Mouse (Mus musculus) ES-Bruce4 (cell line): Measurements from ENCODE around the gene Cept1. TPM values are rescaled to one million over a fixed set of nuclear protein-coding genes. Genes with fewer than 3 reads are reported as not detected.

ENCODE experiments used
- H3K27ac ChIP-seq: 2 replicates; pipeline ENCODE4 v1.5.1; 2012; ENCODE audit warnings: low read length, inconsistent platforms; ENCODE audit not compliant: insufficient read depth
- H3K27me3 ChIP-seq: 2 replicates; pipeline ENCODE4 v1.6.1; 2012; ENCODE audit warnings: mild to moderate bottlenecking, low read length, inconsistent platforms; ENCODE audit not compliant: control insufficient read depth, poor library complexity, insufficient read depth, severe bottlenecking
- H3K36me3 ChIP-seq: 2 replicates; pipeline ENCODE4 v1.6.1; 2012; ENCODE audit warnings: inconsistent platforms, mild to moderate bottlenecking, low read length, moderate library complexity; ENCODE audit not compliant: control insufficient read depth, poor library complexity, insufficient read depth, severe bottlenecking
- H3K4me1 ChIP-seq: one replicate; pipeline ENCODE4 v1.8.1; 2011; ENCODE audit warnings: low read length; ENCODE audit not compliant: control insufficient read depth, insufficient read depth
- H3K4me3 ChIP-seq: 2 replicates; pipeline ENCODE4 v1.5.1; 2011; ENCODE audit warnings: low read depth, mild to moderate bottlenecking, low read length
- H3K9ac ChIP-seq: 2 replicates; pipeline ENCODE4 v1.6.1; 2012; ENCODE audit warnings: low read depth, mild to moderate bottlenecking, inconsistent platforms; ENCODE audit not compliant: poor library complexity, severe bottlenecking
- H3K9me3 ChIP-seq: replicated peaks from 2 replicates; pipeline ENCODE4 v1.6.1; 2012; ENCODE audit warnings: mild to moderate bottlenecking, low read length, inconsistent platforms; ENCODE audit not compliant: control insufficient read depth, poor library complexity, insufficient read depth, severe bottlenecking
- CTCF ChIP-seq: IDR thresholded peaks from one replicate; pipeline ENCODE4 v1.8.1; 2011; ENCODE audit warnings: low read depth, low read length
- EP300 ChIP-seq: IDR thresholded peaks from 2 replicates; pipeline ENCODE4 v1.6.1; 2011; ENCODE audit warnings: low read depth, low read length; ENCODE audit not compliant: insufficient read depth
- POLR2A ChIP-seq: IDR thresholded peaks from one replicate; pipeline ENCODE4 v1.8.1; 2011; ENCODE audit warnings: low read length; ENCODE audit not compliant: insufficient read depth
- polyA plus RNA-seq: library from polyadenylated mRNA; stranded (reverse); fragments of >200 nt; gene quantifications from 2 replicates; pipeline ENCODE4 v1.2.4, GENCODE M21; 2011; ENCODE audit warnings: low read depth; ENCODE audit not compliant: missing spikeins, insufficient read depth, insufficient read length

Cept1 gene
- polyA plus RNA-seq, 1 experiment: 53.9 TPM

DNA sequence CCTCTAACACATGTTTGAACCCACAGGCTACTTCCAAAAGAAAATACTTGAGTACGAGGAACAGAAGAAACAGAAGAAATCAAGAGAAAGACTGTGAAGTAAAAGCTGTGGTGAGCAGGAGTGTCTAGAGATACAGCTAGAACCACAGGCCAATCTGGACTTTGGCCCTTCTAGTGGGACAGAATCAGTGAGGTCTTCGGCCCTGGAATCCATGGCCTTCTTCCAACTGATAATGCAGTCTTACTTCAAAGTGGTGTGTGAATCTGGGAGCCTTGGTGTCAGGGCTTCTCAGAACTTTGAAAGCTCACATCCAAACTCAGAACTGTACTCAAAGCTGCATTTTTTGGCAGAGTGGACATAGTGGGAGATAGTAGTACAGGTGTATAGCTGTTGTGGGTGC lies 47.1 kb downstream of the Cept1 start:
- TF ChIP-seq EP300 (no peak), CTCF (no peak), POLR2A (no peak)
- H3K9ac ChIP-seq: no peak overlapping the region

DNA sequence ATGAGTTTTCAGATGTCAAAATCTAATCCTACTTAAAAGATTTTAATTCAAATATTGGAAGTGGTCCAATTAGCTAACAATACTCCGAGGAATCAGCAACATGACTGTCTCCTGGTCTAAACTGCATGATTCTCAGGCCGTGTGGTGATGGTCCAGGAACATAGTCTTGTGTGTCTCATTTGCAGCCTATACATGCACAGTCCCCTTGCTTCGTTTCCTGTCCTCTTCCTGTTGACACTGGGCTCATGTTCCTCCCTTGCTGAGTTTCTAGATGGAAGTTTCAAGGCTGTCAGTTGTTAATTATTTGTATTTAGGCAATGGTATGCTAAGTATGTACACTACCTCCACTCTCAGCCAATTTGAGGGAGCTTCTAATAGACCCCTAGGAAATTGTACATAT lies 50.6 kb downstream of the Cept1 start:
- Histone ChIP-seq H3K4me1 (no peaks in the 10 kb centered on the region), H3K9ac (no peak overlapping the region), H3K27ac (no peak overlapping the region), H3K4me3 (no peak overlapping the region), H3K36me3 (no peaks in the 10 kb centered on the region), H3K9me3 (no peaks in the 10 kb centered on the region), H3K27me3 (no peaks in the 10 kb centered on the region)
- no peak for TF ChIP-seq EP300
- TF ChIP-seq POLR2A: no peak
- TF ChIP-seq CTCF: no peak

More for the DNA sequence above, 47.1 kb downstream of the Cept1 start:
- Histone ChIP-seq H3K36me3 (no peaks in the 10 kb centered on the region), H3K4me3 (no peak overlapping the region), H3K27me3 (no peaks in the 10 kb centered on the region; the same call in 1 of the 2 replicates), H3K9me3 (no peaks in the 10 kb centered on the region), H3K27ac (no peak overlapping the region), H3K4me1 (no peaks in the 10 kb centered on the region)

DNA sequence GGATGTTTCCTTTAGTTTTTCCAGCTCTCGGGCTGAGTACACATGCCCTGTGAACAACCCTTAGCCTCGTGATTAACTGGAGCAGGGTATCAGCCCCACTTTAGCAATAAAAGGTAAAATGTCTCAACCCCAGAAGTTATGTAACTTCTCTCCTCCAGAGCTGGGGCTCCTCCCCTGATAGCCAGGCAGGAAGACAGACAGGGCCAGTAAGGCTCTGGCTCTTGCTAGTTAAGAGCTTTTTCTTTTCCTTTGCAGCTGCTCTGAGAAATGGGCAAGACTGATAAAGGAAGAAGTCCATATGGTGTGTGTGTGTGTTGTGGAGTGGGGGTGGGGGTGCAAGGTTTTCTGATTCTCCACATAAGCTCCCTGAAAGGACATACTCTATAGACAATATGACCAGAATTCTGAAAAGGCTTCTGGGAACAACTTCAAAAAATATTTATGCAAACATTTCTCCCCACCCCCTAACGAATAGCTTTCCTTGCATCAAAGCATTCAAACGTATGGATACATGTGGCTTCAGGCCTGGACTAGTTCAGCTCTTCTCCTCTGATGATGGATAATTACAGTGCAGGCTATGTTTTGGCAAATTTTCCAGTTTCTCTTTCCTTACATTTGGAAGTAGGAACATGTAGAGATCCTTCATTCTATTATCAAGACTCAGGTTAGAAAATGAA lies 51.4 kb downstream of the Cept1 start:
- Histone ChIP-seq H3K4me3 (no peak overlapping the region), H3K9me3 (no peaks in the 10 kb centered on the region), H3K27me3 (no peaks in the 10 kb centered on the region), H3K27ac (no peak overlapping the region), H3K4me1 (no peaks in the 10 kb centered on the region), H3K36me3 (no peaks in the 10 kb centered on the region), H3K9ac (no peak overlapping the region)
- no peak for TF ChIP-seq CTCF
- TF ChIP-seq EP300: no peak
- TF ChIP-seq POLR2A: no peak

DNA sequence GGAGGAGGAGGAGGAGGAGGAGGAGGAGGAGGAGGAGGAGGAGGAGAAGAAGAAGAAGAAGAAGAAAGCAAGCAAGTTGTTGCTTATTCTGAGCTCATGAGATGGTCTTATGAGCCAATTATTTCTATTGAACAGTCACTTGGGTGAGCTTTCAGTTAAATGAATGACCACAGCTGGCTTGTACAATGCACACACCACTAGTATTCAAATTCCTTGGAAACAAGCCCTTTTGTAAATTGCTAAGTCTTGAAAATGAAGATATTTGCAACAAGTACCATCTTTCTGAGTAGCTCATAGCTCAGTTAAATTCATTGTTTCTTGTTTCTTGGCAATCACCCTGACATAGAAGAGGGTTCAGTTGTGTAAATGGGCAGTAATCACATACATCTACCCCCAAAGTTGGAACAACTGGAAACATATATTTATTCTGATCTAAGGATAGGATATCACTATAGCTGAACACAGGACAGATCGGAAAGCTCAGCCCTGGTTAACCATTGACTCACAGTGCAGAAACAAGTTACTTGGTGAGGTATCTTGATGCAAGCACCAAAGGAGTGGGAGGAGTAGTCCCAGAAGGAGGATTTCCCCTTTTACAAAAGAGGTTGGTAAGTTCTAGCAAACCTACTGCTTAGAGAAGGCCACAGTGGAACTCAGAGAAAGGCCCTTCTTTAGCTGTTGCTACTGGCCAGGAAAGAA lies 52.1 kb downstream of the Cept1 start:
- Histone ChIP-seq H3K4me3 (no peak overlapping the region), H3K9ac (no peak overlapping the region), H3K27ac (no peak overlapping the region), H3K36me3 (no peaks in the 10 kb centered on the region), H3K27me3 (no peaks in the 10 kb centered on the region), H3K9me3 (no peaks in the 10 kb centered on the region), H3K4me1 (no peaks in the 10 kb centered on the region)
- no peak for TF ChIP-seq EP300
- TF ChIP-seq POLR2A: no peak
- TF ChIP-seq CTCF: no peak

DNA sequence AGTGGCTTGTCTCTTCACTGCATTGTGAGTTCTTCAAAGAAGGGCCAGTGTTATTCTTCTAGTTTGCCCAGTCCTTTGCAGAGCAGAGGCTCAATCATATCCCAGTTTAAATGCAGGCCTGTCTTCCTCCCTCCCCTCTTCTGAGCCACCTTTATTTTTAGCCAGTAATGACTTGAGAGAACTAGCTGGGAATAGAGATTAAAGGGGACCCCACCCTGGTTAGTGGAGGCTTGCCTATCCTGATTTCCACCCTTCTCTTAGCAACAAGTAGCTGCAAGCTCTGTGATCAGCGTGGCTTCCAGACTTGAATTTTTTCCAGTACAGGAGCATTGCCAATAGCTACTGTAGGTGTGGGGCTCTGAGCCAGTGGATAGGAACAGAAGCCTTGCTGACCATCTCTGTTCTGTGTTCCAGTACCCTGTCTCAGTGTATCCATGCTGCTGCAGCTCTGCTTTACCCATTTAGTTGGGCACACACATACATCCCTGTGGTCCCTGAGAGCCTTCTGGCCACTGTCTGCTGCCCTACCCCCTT lies 53.1 kb downstream of the Cept1 start:
- H3K4me3 ChIP-seq: no peak overlapping the region
- no peaks in the 10 kb centered on the region for H3K4me1 ChIP-seq
- no peak overlapping the region for H3K9ac ChIP-seq
- H3K27me3 ChIP-seq: no peaks in the 10 kb centered on the region
- no peaks in the 10 kb centered on the region for H3K36me3 ChIP-seq
- TF ChIP-seq CTCF (no peak), EP300 (no peak), POLR2A (no peak)
- no peak overlapping the region for H3K27ac ChIP-seq
- no peaks in the 10 kb centered on the region for H3K9me3 ChIP-seq

DNA sequence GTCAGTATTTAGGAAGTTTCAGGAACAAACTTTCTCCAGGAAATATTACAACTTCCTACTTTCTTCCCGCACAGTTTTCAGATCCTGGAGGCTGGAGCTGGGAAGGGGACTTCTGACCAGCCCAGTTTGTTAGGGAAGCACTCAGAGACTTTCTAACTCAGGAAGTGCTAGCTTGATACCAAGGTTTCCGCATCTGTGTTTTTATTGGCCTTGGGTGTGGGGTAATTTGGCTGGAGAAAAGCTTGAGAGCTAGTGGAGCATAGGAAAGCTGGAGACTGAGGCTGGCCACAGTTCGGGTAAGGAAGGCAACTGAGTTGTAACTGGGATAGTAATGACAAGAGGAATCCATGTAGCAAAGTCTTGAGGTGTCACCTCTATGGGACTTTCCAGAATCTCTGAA lies 53.7 kb downstream of the Cept1 start:
- no peak overlapping the region for H3K9ac ChIP-seq
- H3K27ac ChIP-seq: no peak overlapping the region
- no peaks in the 10 kb centered on the region for H3K9me3 ChIP-seq
- H3K4me3 ChIP-seq: no peak overlapping the region
- no peak for TF ChIP-seq EP300
- TF ChIP-seq CTCF: no peak
- no peak for TF ChIP-seq POLR2A
- no peaks in the 10 kb centered on the region for H3K4me1 ChIP-seq
- H3K36me3 ChIP-seq: no peaks in the 10 kb centered on the region
- no peaks in the 10 kb centered on the region for H3K27me3 ChIP-seq
